In the genomic region with DNA sequence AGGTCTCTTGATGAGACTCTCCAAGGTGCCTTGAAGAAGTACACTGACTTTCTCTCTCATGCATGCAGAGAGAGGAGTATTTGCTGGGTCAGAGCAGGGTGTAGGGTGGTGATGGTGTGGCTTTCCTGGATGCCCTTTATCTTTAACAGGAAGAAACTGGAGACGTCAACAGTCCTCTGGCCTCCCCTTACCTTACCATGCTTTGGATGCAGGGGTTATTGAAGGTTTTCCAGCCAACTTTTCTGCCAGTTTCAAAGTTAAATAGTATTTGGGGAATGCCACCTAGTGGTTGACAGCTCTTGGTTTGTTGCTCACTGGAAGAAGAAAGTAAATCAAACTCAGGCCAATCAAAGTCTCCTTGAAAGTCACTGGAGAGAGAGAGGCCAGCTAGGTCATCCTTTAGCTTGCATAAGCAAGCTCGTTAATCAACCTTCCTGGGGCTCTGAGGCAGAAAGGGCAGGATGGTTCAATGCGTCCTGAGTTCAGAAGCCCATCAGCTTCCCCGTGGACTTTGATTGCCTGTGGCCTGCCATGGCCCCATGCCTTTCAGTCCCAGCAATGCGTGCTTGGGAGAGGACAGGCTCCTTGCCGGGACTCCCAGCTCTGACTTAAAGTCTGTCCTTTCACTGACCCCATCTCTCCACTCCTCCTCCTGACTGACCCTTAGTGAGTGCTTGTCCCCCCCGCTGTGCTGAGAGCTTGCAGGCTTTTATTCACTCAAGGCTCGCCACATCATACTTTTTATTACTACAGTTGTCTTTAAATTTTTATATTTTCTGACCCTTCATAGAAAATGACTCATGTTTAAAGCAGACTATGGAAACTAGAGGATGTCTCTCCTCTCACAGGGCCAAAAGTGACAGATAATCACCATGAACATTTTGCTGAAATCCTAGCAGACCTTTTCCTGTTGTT, we compare ENCODE assay signal across 8 mouse cellular contexts. TPM values are rescaled to one million over a fixed set of nuclear protein-coding genes. Genes with fewer than 3 reads are reported as not detected.
DNase-seq lines count a peak whose midpoint lies in the region; ATAC-seq lines count a peak whose summit lies in the region.

No protein-coding gene starts in this region.

- no peak overlapping the region for H3K4me3 ChIP-seq in neural tube, embryonic 12.5 days

- H3K9me3 ChIP-seq in neural tube, embryonic 12.5 days = no peaks in the 10 kb centered on the region

- intact Hi-C loops in heart, postnatal 10 days (cut with DNase I) = loop anchor here (2.0 to 5.0 kb wide), 2 partner anchors 318 to 379 kb away; partner anchors contain the start of gene Nup107

- H3K4me2 ChIP-seq in neural tube, embryonic 12.5 days (replicated peaks) = no peak overlapping the region

- WGBS in neural tube, embryonic 12.5 days = 8% methylated on average over 8 of the region's 8 CpGs

- H3K36me3 ChIP-seq in neural tube, embryonic 12.5 days = no peaks in the 10 kb centered on the region

- peak; percentile 62; the same call in 1 of the 2 replicates for ATAC-seq in frontal cortex, adult (ENCODE audit: low TSS enrichment)
- ATAC-seq in neural tube, embryonic 12.5 days (ENCODE audit: low FRiP score, low read depth) = peak; percentile 9; the same call in 1 of the 2 replicates

- H3K27me3 ChIP-seq in neural tube, embryonic 12.5 days (replicated peaks) = no peaks in the 10 kb centered on the region

- peaks cover 30% of the 10 kb centered on the region for H3K4me1 ChIP-seq in neural tube, embryonic 12.5 days

- no peak overlapping the region for H3K9ac ChIP-seq in neural tube, embryonic 12.5 days

- DNase-seq in frontal cortex, postnatal 14 days (ENCODE audit: low spot score in 2 of 2) = no peak
- DNase-seq in A20 (ENCODE audit: low read depth, low spot score) = peak; percentile 42
- peak; percentile 26 to 60 for DNase-seq in adrenal gland, postnatal 36 days
- peak; percentile 71 to 72 for DNase-seq in heart, postnatal 10 days
- DNase-seq in kidney, postnatal 36 days = peak; percentile 76 to 88
- DNase-seq in c-Kit-positive CD71-positive TER-119-positive erythroid progenitor cells, embryonic 14.5 days (ENCODE audit: low spot score) = no peak

- H3K27ac ChIP-seq in neural tube, embryonic 12.5 days = no peak overlapping the region

RNA-seq across cellular contexts. Expression of gene Mdm1, which starts 31.3 kb away (rescaled TPM):
- total RNA-seq in adrenal gland, postnatal 36 days (2021) = 10 to 100 TPM; 10.6 to 11.5 TPM
- total RNA-seq in heart, postnatal 10 days (2021) = 1 to 10 TPM; 5.6 to 6.6 TPM
- 47.1 and 47.5 TPM in 2 replicates for polyA plus RNA-seq in neural tube, embryonic 12.5 days (2016; fragmentation: Nextera tagmentation; extraction: Ambion mirVana)

Comparison
In these comparisons a context has a peak if more than half of its experiments do, and no peak if none do; other contexts are left out.
1. DNase-seq: peak in A20 (single experiment), adrenal gland, postnatal 36 days (2 of 2), heart, postnatal 10 days (2 of 2) and kidney, postnatal 36 days (2 of 2); none in frontal cortex, postnatal 14 days (0 of 2) and c-Kit-positive CD71-positive TER-119-positive erythroid progenitor cells, embryonic 14.5 days (single experiment).